Mouse (Mus musculus) heart, postnatal 25 days (tissue): ENCODE results near the gene Klrg2. TPM values are rescaled to one million over a fixed set of nuclear protein-coding genes. Genes with fewer than 3 reads are reported as not detected.
"Not testable (repeated sequence)": the region's sequence is repeated elsewhere in the genome, so short reads cannot be mapped to it uniquely, and the experiment has no call there.

Experiments used
- DNase-seq: peaks from one replicate; pipeline ENCODE4 v3.0.0; 2022; ENCODE audit warnings: low spot score
- intact Hi-C: fragments of 180-260 bp; cut with DNase I; formaldehyde crosslinking; loops from one replicate; pipeline ENCODE4 v1.15.1; 2025
- total RNA-seq, 2 experiments: library from RNA; stranded (reverse); gene quantifications; 2 replicates each; pipeline ENCODE4 v1.2.3; 2021

Klrg2 gene
- under 1 TPM; 0.36 to 0.81 TPM for total RNA-seq

DNA sequence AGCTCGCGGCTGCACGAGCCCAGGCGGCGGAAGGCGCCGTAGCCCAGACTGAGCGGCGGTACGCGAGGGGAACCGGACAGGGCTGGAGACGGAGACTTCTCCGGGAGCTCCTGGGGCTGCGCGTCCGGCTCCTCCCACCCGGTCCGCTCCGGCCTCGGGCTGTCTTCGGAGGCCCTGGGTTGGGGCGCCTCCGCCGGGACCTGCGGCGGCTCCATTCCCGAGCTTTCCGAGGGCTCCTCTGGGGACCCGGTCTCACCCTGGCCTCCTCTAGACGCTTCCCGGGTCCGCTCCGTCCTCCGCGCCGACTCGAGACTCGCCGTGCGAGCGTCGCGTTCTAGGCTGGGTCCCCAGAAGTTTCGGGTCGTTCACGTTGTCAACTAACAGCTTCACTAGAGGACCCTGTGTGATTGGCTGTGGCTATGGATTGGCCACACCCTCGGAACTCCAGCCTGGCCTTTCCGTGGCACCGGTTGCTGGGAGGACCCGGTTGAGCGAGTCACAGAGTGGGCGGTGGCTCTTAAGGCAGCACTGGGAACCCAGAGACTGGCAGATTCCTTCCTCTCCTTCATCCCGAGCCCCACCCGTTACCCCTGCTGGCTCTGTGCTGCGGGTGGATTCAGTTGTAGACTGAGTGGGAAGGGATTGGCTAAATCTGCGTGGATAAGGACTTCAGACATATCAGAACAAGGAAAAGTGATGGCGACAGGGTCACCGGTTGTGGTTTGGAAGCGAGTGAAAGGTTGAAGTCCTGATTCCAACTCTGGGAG lies at the start of gene Klrg2:
Gene Klrg2, minus strand, starts transcription at position 391 of the 767 bp plus-strand sequence.
- DNase-seq, result peak; percentile 65
- intact Hi-C loops, result no loop called here

- intact Hi-C loops, result no loop called here
- no peak for DNase-seq
These were observed 45.5 kb upstream of the Klrg2 start for GRCm38 (mm10) chr6:38682532-38682931.

GRCm38 (mm10) chr6:38677629-38678028 lies 40.6 kb upstream of the Klrg2 start:
- intact Hi-C loops, result no loop called here
- no peak for DNase-seq

DNA sequence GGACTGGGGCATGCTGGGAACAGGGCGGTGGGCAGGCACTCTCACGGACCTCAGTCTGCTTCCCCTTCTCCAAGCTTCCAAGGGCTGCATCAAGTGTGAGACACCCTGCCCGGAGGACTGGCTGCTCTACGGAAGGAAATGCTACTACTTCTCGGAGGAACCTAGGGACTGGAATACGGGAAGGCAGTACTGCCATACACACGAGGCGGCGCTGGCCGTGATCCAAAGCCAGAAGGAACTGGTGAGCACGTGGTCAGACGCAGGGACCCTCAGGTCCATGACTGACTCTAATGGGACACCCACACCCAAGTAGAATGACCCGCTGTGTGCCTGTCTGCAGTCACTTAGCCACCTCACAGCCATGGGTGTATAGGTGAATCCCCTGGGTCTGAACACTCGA lies 39.7 kb upstream of the Klrg2 start:
- DNase-seq, result no peak
- intact Hi-C loops, result no loop called here

- no peak for DNase-seq
- intact Hi-C loops, result no loop called here
These were observed 39.2 kb upstream of the Klrg2 start for GRCm38 (mm10) chr6:38676217-38676616.

DNA sequence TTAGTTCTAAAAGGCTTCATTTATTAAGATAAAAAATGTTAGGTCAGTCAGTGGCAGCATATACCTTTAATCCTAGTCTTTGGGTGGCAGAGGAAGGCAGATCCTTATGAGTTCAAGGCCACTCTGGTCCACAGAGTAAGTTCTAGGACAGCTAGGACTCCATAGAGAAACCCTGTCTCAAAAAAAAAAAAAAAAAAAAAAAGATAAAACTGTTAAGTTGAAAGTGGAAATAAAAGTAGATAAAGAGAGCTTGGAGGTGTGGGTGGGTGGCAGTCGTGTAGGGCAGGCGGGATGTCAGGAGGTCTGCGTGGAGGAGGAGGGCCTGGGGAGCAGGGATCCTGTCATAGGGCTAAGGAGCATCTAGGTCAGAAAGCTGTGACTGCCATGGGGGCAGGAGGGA lies 35.0 kb upstream of the Klrg2 start:
- intact Hi-C loops, result no loop called here
- DNase-seq, result no peak

GRCm38 (mm10) chr6:38671270-38671669 lies 34.2 kb upstream of the Klrg2 start:
- DNase-seq, result no peak
- intact Hi-C loops, result no loop called here

GRCm38 (mm10) chr6:38670488-38670887 lies 33.4 kb upstream of the Klrg2 start:
- intact Hi-C loops, DNase-seq: not testable (repeated sequence)

GRCm38 (mm10) chr6:38669580-38669979 lies 32.5 kb upstream of the Klrg2 start:
- intact Hi-C loops, result no loop called here
- DNase-seq, result no peak

GRCm38 (mm10) chr6:38662714-38663615 lies 25.9 kb upstream of the Klrg2 start, which contains the start of gene Clec2l:
Gene Clec2l (plus strand): TSS chr6:38663069.
- DNase-seq, result no peak
- intact Hi-C loops, result no loop called here

- DNase-seq, result no peak
- intact Hi-C loops, result no loop called here
These were observed 24.6 kb upstream of the Klrg2 start for GRCm38 (mm10) chr6:38661626-38662025.

GRCm38 (mm10) chr6:38650263-38650937 lies 13.4 kb upstream of the Klrg2 start:
- DNase-seq, result no peak
- intact Hi-C loops, result loop anchor here (1.0 to 5.0 kb wide), 4 partner anchors 36 to 417 kb away; no protein-coding TSS in a partner anchor

GRCm38 (mm10) chr6:38649545-38649944 lies 12.5 kb upstream of the Klrg2 start:
- intact Hi-C loops, result no loop called here
- DNase-seq, result no peak

DNA sequence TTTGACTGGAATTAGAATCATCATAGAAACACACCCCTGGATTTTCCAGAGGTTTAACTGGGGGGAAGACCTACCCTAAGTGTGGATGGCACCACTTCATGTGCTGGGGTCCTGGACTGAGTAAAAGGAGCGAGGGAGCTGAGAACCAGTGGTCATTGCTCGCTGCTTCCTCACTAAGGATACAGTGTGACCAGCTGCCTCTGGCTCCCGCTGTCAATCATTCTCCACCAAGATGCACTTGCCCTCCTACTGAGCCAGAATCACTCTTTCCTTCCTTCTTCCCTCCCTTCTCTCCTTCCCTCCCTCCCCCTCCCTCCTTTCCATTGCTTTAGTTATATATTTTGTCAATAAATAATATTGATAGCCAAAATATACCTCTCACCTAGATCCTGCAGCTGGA lies 6.0 kb upstream of the Klrg2 start:
- no peak for DNase-seq
- intact Hi-C loops, result no loop called here

DNA sequence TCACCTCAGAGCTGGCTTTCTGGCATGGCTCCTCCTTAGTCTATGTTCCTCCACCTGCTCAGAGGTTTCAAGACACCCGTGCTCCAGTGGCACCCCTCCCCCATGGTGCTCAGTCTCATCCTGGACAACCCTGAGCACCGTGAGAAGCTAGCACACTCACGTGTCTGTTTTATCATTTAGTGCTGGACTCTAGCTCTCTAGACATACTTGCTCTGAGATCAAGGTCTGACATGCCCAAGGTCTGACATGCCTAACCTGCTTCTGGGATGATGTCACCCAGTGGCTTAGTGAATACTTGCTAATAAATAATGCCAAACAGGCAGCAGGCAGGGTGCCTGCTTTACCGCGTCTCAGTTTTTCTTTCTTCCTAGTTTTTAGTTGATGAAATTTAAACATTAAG lies 5.6 kb upstream of the Klrg2 start:
- intact Hi-C loops, result no loop called here
- no peak for DNase-seq

GRCm38 (mm10) chr6:38641645-38642044 lies 4.6 kb upstream of the Klrg2 start:
- DNase-seq, result no peak
- intact Hi-C loops, result no loop called here

DNA sequence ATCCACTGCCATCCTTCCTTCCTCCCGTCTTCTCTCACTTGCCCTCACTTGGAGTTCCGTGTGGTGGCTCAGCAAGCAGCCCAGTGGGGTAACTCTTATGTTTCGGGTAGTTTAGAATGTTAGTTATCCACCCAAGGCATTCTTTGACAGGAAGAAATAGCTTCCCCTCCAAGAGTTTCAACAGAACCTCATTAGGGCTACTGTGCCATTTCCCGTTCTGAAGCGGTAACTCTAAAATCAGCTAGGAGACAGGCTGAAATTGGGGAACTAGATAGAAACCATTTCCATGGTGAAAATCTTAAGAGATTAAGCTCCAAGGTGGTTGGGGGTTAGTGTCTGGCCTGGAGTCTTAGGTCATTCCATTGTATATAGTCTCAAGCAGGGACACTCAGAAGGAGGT lies 4.2 kb upstream of the Klrg2 start:
- no peak for DNase-seq
- intact Hi-C loops, result no loop called here

GRCm38 (mm10) chr6:38640401-38640800 lies 3.4 kb upstream of the Klrg2 start:
- intact Hi-C loops, result no loop called here
- DNase-seq, result no peak

DNA sequence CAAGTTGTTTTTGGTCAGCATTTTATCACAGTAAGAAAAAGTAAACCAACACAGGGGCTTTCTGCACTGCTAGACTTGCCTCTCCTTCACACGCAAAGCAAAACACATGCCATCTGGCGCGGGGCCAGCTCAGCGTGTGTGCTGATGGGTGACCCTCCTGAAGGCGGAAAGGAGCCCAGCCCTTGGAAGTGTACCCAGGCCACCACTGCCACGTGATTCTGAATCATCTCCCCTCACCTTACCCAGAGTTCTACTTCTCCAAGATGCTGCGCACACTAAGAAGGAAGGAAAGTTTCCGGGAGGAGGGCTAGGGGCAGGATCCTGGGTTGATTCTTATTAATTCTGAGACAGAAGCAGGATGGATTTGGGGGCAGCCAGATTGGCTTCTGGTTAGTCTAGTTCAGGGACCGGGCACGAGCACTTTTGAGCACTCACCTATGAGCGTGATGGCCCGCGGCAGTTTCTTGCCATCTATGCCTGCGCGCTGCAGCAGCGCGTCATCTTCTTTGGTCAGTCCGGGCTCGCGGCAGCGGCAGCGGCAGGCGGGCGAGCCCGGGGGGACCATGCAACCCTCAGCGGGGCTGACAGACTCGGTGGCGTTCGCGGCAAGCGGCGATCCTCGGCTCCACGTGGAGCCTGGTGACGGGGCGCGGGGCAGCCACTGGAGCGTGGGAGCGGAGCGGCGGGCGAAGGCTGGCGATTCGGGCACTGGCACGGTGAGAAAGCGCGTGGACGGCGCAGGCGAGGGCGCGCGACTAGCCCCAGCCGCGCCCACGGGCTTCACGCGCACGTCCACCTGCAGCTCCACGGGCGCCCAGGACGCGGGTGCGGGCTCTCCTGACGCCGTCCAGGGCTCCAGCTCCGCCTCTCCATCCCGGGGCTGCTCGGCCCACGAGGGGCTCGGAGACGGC lies 846 bp downstream of the Klrg2 start:
- intact Hi-C loops, result no loop called here
- no peak for DNase-seq
